Mouse (Mus musculus) G1E (cell line): ENCODE measurements around the gene Xrcc5.

Experiments used
- CTCF ChIP-seq: IDR thresholded peaks from 2 replicates; pipeline ENCODE4 v1.5.1; 2012; ENCODE audit warnings: low read depth, low read length, inconsistent platforms, mixed read lengths
- GATA1 ChIP-seq: IDR thresholded peaks from 2 replicates; pipeline ENCODE4 v1.6.1; 2012; ENCODE audit warnings: borderline replicate concordance, low read length, inconsistent platforms, mixed read lengths
- TAL1 ChIP-seq: conservative IDR thresholded peaks from 2 replicates; pipeline ENCODE4 v1.6.1; 2012; ENCODE audit warnings: low read depth, low read length, inconsistent platforms, mixed read lengths

DNA sequence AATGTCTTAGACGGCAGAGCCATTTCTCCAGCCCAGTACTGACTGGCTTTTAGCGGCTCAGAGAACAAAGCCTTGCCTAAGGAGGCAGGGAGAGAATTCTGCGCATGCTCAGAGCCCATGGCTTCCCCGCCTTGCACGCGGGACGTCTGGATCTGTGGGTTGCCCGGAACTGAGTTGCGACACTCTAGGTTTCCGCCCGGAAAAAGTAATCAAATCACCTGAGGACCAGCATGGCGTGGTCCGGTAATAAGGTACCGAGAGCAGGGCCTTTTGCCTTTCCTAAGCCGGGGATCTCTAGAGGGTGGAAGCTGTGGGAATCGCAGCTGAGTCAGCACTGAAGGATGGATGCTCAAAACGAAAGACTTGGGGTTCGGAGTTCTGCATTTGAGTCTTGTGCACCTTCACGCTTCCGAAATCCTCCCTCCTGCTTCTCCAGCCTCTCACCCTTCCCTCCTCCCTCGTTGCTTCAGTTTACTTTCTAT is at the start of gene Xrcc5:
- TF ChIP-seq CTCF (no peak), GATA1 (no peak), TAL1 (no peak)
